Mouse (Mus musculus) limb, embryonic 13.5 days (tissue): ENCODE measurements around the gene Dut. TPM values are rescaled to one million over a fixed set of nuclear protein-coding genes. Genes with fewer than 3 reads are reported as not detected.

ENCODE experiments used
- ATAC-seq: fragments of 200-750 bp; cut with Nextera tagmentation; 2 replicates; pipeline ENCODE4 v1.8.0; 2017; ENCODE audit warnings: low read depth, moderate number of reproducible peaks, moderate TSS enrichment; ENCODE audit not compliant: low FRiP score
- H3K27ac ChIP-seq: fragments of 300-500 bp; sonication (generic); 2 replicates; pipeline ENCODE4 v1.5.1; 2015; ENCODE audit warnings: inconsistent platforms, mild to moderate bottlenecking, moderate library complexity
- H3K27me3 ChIP-seq: fragments of 300-500 bp; sonication (generic); 2 replicates; pipeline ENCODE4 v1.6.1; 2015; ENCODE audit warnings: mild to moderate bottlenecking, inconsistent platforms
- H3K36me3 ChIP-seq: fragments of 300-500 bp; sonication (generic); 2 replicates; pipeline ENCODE4 v1.6.1; 2015; ENCODE audit warnings: inconsistent platforms, mild to moderate bottlenecking, moderate library complexity
- H3K4me1 ChIP-seq: fragments of 300-500 bp; sonication (generic); 2 replicates; pipeline ENCODE4 v1.6.1; 2015; ENCODE audit warnings: inconsistent platforms
- H3K4me2 ChIP-seq: fragments of 300-500 bp; sonication (generic); replicated peaks from 2 replicates; pipeline ENCODE4 v1.6.1; 2015; ENCODE audit warnings: inconsistent platforms, mild to moderate bottlenecking, moderate library complexity
- H3K4me3 ChIP-seq: fragments of 300-500 bp; sonication (generic); 2 replicates; pipeline ENCODE4 v1.5.1; 2015; ENCODE audit warnings: moderate library complexity, mild to moderate bottlenecking, inconsistent platforms
- H3K9ac ChIP-seq: fragments of 300-500 bp; sonication (generic); 2 replicates; pipeline ENCODE4 v1.6.1; 2015; ENCODE audit warnings: mild to moderate bottlenecking, inconsistent platforms
- H3K9me3 ChIP-seq: fragments of 300-500 bp; sonication (generic); 2 replicates; pipeline ENCODE4 v1.6.1; 2016; ENCODE audit warnings: inconsistent platforms
- WGBS: fragments of 180-500 bp; shearing (Covaris S2); methylation state at CpG from one replicate; pipeline ENCODE4 v1.1.7; 2015; 5-methylcytosine and 5-hydroxymethylcytosine counted together
- polyA plus RNA-seq: library from polyadenylated mRNA; unstranded; fragments of >200 nt; fragmentation: Nextera tagmentation; extraction: Ambion mirVana; gene quantifications from 2 replicates; pipeline ENCODE4 v1.2.1, GENCODE M21; 2015

Dut gene
- polyA plus RNA-seq, 1 experiment from 2014 or later = 127 TPM

- Histone ChIP-seq H3K9ac (no peak overlapping the region), H3K4me1 (peaks cover 12% of the 10 kb centered on the region), H3K4me2 (no peak overlapping the region), H3K9me3 (no peaks in the 10 kb centered on the region), H3K4me3 (no peak overlapping the region), H3K36me3 (no peaks in the 10 kb centered on the region), H3K27me3 (peaks cover 6% of the 10 kb centered on the region; the same call in 1 of the 2 replicates), H3K27ac (peak overlapping the region; percentile 10; the same call in 1 of the 2 replicates)
- 45% methylated on average over 10 of the region's 10 CpGs for WGBS
- ATAC-seq = peak; percentile 82
Observed at GRCm38 (mm10) chr2:125290197-125290965, 43.4 kb downstream of the Dut start.

- Histone ChIP-seq H3K27me3 (peaks cover 6% of the 10 kb centered on the region; the same call in 1 of the 2 replicates), H3K4me3 (no peak overlapping the region), H3K9ac (no peak overlapping the region), H3K4me1 (peaks cover 12% of the 10 kb centered on the region), H3K9me3 (no peaks in the 10 kb centered on the region), H3K4me2 (no peak overlapping the region), H3K27ac (no peak overlapping the region), H3K36me3 (no peaks in the 10 kb centered on the region)
- WGBS = 88% methylated on average over 1 of the region's 1 CpGs
- no peak for ATAC-seq
Observed at GRCm38 (mm10) chr2:125291101-125291500, 44.1 kb downstream of the Dut start.

DNA sequence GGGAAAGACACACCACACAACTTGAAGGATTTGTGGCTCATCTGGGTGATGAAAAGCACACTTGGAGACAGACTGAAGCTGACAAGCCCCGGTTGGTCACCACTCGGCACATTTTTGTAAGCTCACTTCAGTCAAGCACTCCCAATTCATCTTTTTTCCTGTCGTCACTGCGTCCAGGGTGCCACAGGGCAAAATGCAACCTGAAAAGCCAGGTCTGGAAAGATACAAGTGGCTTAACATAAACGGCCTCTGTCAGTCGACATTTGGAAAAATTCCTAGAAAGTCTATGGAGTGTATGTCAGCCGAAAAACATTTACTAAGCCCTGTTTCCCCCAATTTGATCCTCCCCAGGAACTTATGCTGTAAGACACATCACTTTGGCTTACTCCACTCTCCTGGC, 45.6 kb downstream of the Dut start:
- no peak overlapping the region for H3K27ac ChIP-seq
- no peak overlapping the region for H3K4me3 ChIP-seq
- WGBS = 64% methylated on average over 7 of the region's 7 CpGs
- H3K9ac ChIP-seq = no peak overlapping the region
- peaks cover 12% of the 10 kb centered on the region for H3K4me1 ChIP-seq
- no peak overlapping the region for H3K4me2 ChIP-seq
- H3K36me3 ChIP-seq = no peaks in the 10 kb centered on the region
- no peaks in the 10 kb centered on the region for H3K9me3 ChIP-seq
- no peak for ATAC-seq
- no peaks in the 10 kb centered on the region for H3K27me3 ChIP-seq

GRCm38 (mm10) chr2:125293969-125294491, 47.0 kb downstream of the Dut start:
- Histone ChIP-seq H3K27me3 (no peaks in the 10 kb centered on the region), H3K4me1 (peaks cover 12% of the 10 kb centered on the region), H3K9ac (no peak overlapping the region), H3K4me3 (no peak overlapping the region), H3K9me3 (no peaks in the 10 kb centered on the region), H3K36me3 (no peaks in the 10 kb centered on the region), H3K4me2 (no peak overlapping the region), H3K27ac (no peak overlapping the region)
- no peak for ATAC-seq
- WGBS = 87% methylated on average over 5 of the region's 5 CpGs

- Histone ChIP-seq H3K4me1 (peaks cover 7% of the 10 kb centered on the region), H3K9me3 (no peaks in the 10 kb centered on the region), H3K36me3 (peaks cover 3% of the 10 kb centered on the region; the same call in 1 of the 2 replicates), H3K27me3 (no peaks in the 10 kb centered on the region), H3K27ac (no peak overlapping the region), H3K9ac (no peak overlapping the region), H3K4me2 (no peak overlapping the region), H3K4me3 (no peak overlapping the region)
- 76% methylated on average over 3 of the region's 3 CpGs for whole genome bisulfite sequencing
- ATAC-seq = no peak
Observed at GRCm38 (mm10) chr2:125295526-125295925, 48.5 kb downstream of the Dut start.

DNA sequence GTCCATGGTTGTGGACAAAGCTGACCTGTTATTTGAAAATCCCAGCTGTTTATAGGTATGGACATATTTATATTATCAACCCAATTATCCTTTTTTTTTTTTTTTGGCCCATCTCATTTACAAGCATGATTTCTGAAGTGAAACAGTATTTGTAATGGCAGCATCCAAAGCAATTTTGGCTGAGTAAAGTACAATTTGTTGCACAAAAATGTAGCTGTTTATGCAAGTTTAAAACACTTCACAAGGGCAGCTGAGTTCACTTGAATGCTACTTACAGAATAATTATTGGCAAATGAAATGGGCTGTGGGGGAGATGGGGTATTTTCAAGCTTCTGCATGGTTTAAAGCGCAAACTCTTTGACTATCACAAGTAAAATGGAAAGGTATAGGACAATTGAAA, 51.9 kb downstream of the Dut start:
- no peak overlapping the region for H3K4me3 ChIP-seq
- H3K9ac ChIP-seq = no peak overlapping the region
- no peak overlapping the region for H3K4me2 ChIP-seq
- WGBS = 93% methylated on average over 1 of the region's 1 CpGs
- no peaks in the 10 kb centered on the region for H3K9me3 ChIP-seq
- H3K27ac ChIP-seq = no peak overlapping the region
- H3K27me3 ChIP-seq = no peaks in the 10 kb centered on the region
- peaks cover 35% of the 10 kb centered on the region for H3K36me3 ChIP-seq
- no peak for ATAC-seq
- H3K4me1 ChIP-seq = peaks cover 13% of the 10 kb centered on the region

GRCm38 (mm10) chr2:125301877-125302624, 55.1 kb downstream of the Dut start:
- no peaks in the 10 kb centered on the region for H3K9me3 ChIP-seq
- peaks cover 13% of the 10 kb centered on the region for H3K4me1 ChIP-seq
- no peak overlapping the region for H3K27ac ChIP-seq
- H3K9ac ChIP-seq = no peak overlapping the region
- ATAC-seq = no peak
- peaks cover 62% of the 10 kb centered on the region for H3K36me3 ChIP-seq
- no peak overlapping the region for H3K4me3 ChIP-seq
- 55% methylated on average over 9 of the region's 9 CpGs for WGBS
- no peak overlapping the region for H3K4me2 ChIP-seq
- no peaks in the 10 kb centered on the region for H3K27me3 ChIP-seq

- WGBS = 66% methylated on average over 8 of the region's 8 CpGs
- Histone ChIP-seq H3K9me3 (no peaks in the 10 kb centered on the region), H3K27ac (no peak overlapping the region), H3K4me1 (peaks cover 13% of the 10 kb centered on the region), H3K9ac (no peak overlapping the region), H3K27me3 (no peaks in the 10 kb centered on the region), H3K4me3 (no peak overlapping the region), H3K4me2 (no peak overlapping the region), H3K36me3 (peaks cover 67% of the 10 kb centered on the region)
- ATAC-seq = no peak
Observed at GRCm38 (mm10) chr2:125302625-125302924, 55.6 kb downstream of the Dut start.

GRCm38 (mm10) chr2:125303764-125304384, 56.9 kb downstream of the Dut start:
- ATAC-seq = no peak

DNA sequence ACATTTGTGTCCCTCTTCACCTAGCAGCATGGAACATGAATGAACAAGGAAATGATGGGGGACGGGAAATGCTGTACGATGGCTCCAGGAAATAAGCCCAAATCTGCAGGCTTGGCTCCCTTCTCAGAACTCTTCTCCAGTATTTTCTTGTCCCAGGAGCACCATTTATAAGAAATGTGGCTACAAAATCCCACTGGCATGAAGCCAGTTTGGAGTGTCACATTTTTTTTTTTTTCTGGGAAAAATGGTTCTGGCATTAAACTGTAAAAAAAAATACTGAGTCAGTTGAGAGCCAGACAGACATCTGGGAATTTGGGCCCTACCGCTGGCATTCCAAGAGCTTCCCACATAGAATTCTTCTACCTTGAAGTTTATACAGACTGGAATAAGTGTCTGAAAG, 57.8 kb downstream of the Dut start:
- Histone ChIP-seq H3K4me1 (peaks cover 13% of the 10 kb centered on the region), H3K9me3 (no peaks in the 10 kb centered on the region), H3K9ac (no peak overlapping the region), H3K27ac (no peak overlapping the region), H3K4me3 (no peak overlapping the region), H3K36me3 (peaks cover 88% of the 10 kb centered on the region), H3K27me3 (no peaks in the 10 kb centered on the region), H3K4me2 (no peak overlapping the region)
- WGBS = 85% methylated on average over 3 of the region's 3 CpGs
- ATAC-seq = no peak

More at GRCm38 (mm10) chr2:125303764-125304384, 56.9 kb downstream of the Dut start:
- no peak overlapping the region for H3K4me3 ChIP-seq
- H3K36me3 ChIP-seq = peaks cover 79% of the 10 kb centered on the region
- no peak overlapping the region for H3K9ac ChIP-seq
- H3K27me3 ChIP-seq = no peaks in the 10 kb centered on the region
- peaks cover 13% of the 10 kb centered on the region for H3K4me1 ChIP-seq
- no peaks in the 10 kb centered on the region for H3K9me3 ChIP-seq
- no peak overlapping the region for H3K27ac ChIP-seq
- 84% methylated on average over 5 of the region's 5 CpGs for WGBS
- H3K4me2 ChIP-seq = no peak overlapping the region

GRCm38 (mm10) chr2:125305671-125306070, 58.7 kb downstream of the Dut start:
- H3K9me3 ChIP-seq = no peaks in the 10 kb centered on the region
- no peak overlapping the region for H3K4me2 ChIP-seq
- WGBS = 88% methylated on average over 3 of the region's 3 CpGs
- H3K4me1 ChIP-seq = peaks cover 13% of the 10 kb centered on the region
- H3K4me3 ChIP-seq = no peak overlapping the region
- no peaks in the 10 kb centered on the region for H3K27me3 ChIP-seq
- H3K9ac ChIP-seq = no peak overlapping the region
- no peak for ATAC-seq
- no peak overlapping the region for H3K27ac ChIP-seq
- peaks cover 93% of the 10 kb centered on the region for H3K36me3 ChIP-seq
